Mouse (Mus musculus) thymus, postnatal 0 days (tissue): ENCODE measurements around the gene Stx6. TPM values are rescaled to one million over a fixed set of nuclear protein-coding genes. Genes with fewer than 3 reads are reported as not detected.

Source experiments
- DNase-seq: peaks from one replicate; pipeline ENCODE4 v3.0.0-alpha.2; 2015; ENCODE audit warnings: low spot score
- polyA plus RNA-seq: library from polyadenylated mRNA; unstranded; fragments of >200 nt; fragmentation: Nextera tagmentation; extraction: Ambion mirVana; gene quantifications from 2 replicates; pipeline ENCODE4 v1.2.1, GENCODE M21; 2015

The Stx6 gene
- polyA plus RNA-seq, result 120 and 150 TPM in 2 replicates

DNA sequence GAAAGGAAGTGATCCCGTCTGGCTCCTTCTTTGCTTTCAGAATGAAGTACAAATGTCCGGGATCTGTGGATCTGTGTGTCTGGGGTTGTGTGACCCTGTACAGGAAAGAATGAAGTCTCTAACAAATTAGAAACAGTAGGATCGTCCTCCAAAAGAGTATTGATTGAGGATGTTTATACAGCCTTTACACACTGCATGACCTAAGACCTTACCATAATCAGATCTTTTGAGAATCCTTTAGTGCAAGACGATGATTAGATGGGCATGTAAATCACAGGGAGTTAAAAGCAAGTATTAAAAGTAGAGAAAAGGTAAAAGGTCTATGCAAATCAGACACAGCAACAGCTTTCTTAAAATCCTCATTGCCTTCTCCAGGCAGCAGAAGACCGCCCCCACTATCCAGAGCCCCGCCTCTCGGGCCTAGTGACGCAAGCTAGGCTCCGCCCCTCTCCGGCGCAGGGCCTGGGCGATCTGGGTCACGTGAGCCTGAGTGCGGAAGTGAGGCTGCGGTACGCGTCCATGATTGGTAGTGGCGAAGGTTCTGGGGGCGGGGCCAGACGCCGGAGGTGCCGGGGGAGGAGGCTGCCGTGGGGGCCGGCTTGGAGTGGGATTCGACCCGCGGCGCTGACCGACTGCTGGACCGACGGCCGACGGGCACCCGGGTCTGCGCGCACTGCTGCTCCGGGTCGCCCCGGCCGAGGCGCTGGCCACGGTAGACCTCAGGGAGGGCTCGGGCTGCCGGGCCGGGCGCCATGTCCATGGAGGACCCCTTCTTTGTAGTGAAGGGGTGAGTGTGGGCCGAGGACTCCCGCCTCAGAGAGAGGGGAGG, at the start of gene Stx6:
Gene Stx6, plus strand, starts transcription at position 575 of the 829 bp plus-strand sequence.
- DNase-seq, result peak; percentile 98

DNA sequence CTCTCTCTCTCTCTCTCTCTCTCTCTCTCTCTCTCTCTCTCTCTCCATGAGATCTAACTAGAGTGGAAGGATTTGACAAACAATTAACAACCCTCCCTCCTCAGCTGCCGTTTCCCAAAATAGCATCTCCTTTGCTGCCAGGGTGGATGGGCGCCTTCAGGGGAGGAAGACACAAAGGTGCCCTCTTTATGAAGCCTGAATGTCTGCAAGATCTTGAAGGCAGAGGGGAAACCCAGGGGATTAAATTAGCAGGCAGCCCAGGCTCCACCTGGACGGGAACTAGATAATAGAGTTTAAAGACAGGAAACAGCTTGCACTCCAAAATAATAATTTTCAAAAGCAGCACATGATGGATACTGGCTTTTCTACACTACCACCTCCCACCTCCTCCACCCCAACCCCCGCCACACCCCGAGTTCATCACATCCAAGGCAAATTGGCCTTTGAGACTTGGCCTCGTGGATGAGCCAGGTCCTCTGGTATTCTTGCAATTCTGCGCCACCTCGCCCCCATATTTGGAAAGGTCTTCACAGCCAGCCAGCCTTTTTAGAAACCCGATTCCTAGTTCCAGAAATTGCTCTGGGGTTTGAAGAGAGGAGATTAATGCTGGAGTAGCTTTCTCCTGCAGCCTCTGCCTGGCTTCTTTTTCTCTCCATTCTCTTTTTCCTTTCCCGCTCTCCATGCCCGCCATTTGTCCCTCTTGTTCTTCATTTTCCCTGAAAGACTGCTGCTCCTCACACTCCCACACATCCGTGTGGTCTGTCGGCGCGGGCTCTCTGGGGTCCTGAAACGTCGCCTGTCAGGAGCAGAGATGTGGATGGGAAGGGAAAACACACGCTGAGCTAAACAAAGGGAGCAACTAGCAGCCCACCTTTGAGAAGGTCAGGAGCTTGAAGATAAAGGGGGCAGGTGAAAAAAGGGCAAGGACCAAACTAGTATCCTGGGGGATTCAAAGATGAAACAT, 48.8 kb upstream of the Stx6 start:
- DNase-seq, result no peak

DNA sequence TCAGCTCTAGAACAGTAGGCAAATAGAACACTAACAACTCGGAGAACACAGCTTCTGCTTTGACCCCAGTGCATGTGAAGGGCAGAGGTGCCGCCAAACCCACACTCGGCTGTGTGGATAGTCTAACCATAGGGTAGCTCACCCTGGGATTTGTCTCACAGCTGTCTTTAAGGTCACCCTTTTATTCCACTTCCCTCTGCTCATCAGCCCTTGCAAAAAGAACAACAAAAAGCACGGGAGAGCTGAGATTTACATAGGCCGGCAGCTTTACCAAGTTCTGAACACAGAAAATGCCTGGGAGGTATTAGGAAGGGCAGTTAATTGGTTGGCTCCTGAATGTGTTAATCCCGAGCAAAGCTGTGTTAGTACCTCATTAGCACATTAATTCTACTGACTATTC, 47.0 kb upstream of the Stx6 start:
- DNase-seq, result no peak

DNA sequence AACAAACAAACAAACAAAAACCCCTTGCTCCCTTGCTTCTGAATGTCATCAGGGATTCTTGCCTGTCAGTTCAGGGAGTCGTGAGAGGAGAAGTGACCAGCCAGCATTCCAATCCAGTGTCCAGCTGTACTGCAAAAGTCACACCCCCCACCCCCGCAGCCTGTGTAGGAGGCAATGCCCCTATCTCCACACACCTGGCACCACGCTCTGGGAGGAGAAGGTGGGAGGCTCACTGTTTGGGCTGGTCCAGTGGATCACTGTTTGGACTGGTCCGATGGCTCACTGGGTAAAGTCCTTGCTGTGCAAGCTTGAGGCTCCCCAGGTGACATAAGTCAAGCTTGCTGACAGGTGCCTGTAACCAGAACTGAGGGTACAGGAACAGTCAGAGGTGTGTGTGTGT, 46.4 kb upstream of the Stx6 start:
- no peak for DNase-seq

DNA sequence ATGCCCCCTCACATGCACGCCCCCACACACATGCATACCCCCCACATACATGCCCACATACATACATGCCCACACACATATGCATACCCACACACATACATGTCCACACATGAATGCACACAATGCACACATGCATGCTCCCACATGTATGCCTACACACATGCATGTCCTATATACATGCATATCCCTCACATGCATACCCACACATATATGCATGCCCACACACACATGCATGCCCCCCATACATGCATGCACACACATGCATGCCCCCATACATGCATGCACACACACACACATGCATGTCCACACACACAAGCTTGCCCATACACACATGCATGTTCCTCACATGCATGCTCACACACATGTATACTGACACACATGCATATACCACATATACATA, 45.6 kb upstream of the Stx6 start:
- DNase-seq, result no peak

DNA sequence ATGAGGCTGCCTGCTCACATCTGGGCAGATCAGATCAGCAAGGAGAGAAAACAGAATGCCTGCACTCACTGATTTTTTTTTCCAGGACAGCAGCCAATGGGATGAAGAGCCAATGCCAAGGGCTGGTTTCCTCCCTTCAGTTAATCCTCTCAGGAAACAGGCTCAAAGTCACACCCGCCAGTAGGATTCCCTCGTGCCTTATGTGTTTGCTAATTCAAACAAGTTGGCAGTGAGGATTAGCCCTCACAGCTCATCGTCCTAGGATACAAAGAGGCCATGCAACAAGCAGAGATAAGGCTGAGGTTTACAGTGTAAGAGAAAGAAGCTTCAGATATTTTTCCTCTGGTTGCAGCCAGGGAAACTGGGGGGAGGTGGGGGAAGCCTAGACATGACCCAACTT, 44.6 kb upstream of the Stx6 start:
- no peak for DNase-seq

DNA sequence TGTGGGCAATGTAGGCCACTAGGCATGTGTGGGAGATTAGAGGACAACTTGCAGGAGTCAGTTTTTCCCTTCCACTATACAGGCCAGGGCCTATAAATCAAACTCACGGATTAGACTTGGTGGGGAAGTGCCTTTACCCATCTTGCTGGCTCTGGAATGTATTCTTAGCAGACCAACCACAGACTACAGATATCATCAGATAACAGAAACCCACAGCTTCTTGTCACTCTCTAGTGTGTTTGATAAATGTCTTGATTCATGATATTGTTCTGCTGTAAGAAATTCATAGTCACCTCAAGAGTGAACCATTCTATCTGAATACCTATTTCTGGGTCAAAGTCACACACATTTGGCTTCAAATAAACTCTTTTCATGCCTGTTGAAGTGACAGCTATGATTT, 38.8 kb upstream of the Stx6 start:
- DNase-seq, result no peak

DNA sequence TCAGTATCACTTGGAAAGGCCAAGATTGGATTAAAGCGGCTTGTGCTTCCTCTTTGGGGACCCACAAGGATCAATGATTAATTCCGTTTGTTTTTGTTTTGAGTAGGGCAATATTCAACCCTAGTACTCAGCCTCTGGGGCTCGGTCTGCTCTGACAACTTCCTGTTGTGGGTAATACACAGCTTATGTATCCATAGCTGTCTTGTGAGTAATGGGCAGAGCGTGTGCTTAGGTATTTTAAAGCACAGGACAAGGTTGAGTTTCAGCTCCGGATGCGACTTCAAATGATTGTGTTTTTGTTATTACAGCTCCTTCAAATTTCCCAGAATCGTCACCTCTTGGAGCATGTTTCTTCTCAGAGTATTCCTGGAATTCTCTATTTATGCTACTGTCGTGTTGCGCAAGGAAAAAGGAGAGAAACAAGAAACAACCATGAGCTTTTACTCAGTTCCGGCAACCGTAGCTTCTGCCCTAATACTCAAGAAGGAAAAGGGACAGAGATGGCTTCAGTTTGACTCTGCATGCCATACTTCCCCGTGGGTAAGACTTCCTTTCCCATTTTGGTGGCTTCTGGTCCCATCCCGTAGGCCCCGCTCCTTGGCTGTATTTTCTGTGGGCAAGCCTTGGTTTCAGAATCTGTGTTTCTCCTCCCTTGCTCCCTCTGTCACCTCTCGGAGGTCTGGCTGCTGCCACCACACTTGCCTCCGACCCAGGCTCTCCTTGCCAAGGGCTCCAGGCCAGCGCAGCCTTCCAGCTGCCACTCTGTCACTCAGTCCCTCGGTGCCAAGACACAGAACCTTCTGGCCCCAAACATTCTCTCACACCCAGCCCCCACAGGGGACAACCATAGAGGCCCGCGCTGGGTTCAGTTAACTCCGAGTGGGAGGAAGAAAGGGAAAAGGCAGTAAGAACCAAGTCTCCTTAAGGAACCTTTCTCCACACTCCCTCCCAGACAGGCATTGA, 36.3 kb upstream of the Stx6 start:
- no peak for DNase-seq

DNA sequence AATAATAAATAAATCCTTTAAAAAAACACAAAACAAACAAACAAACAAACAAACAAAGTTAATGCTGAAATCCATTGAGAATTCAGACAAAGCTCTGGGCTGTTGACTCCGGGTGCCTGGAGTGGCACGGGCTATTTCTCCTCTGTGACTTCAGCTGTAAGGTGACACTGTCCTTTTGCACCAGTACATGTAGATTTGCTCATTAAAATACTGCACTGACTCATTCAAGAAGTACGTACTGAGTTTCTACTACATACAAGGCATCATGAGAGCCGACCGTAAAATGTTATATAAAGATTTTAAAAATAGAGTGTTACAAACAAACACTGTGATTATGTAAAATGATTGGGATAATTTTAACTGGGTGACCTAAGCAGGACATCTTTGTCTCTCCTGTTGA, 34.1 kb upstream of the Stx6 start:
- no peak for DNase-seq

DNA sequence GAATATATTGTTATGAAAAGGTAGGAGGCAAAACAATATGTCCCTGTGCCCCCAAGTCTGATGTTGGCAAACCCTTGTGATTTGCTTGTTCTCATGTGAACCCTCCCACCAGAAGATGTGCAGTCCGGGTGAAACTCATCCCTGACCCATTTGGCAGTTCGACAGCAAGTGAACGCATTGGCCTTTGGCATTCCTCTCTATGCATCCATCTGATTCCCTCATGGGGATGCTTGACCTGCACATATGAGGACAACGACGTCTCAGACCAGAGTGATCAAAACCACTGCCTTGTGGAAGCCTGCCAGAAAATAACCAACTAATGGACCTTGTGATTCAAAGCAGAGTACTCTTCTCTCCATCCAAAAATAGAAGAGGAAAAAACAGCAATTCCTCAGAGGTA, 31.8 kb upstream of the Stx6 start:
- no peak for DNase-seq

DNA sequence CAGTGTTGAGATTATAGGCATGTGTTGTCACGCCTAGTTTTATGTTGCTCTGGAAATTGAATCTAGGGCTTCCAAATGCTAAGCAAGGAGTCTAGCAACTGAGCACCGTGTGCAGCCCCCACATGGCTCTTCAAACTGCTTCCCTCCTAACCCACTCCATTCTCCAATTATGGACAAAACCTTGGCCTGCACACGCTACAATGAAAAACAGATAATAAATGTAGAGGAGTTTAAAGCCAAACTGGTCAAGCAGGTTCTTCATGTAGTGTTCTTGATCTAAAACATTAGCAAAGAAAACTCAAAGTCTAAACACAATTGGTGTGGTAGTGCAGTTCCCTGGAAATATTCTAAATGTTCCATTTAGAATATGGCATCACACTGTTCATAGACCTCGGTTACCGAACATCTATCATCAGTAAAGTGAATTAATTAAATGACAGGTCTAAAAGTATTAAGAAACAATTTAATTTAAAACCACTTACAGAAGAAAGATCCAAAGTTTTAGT, 31.0 kb upstream of the Stx6 start:
- DNase-seq, result no peak

DNA sequence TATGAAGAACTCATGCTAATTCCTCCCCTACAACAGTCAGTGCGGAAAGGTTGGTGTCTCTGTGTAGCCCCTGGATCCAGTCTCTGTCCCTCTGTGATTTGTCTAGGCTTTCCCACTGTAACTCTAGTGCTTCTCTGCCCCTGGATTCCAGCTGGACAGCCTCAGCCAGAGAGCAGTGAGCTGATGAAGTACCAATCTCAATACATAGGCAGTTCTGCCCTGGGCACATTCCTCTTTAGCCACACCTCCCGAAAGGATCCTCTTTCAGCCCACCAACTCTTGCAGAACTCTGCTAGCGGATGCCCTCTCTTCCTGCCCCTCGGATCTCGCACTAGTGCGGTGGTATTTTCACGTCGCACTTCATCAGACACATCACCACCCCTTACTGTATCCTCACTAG, 23.6 kb upstream of the Stx6 start:
- no peak for DNase-seq

DNA sequence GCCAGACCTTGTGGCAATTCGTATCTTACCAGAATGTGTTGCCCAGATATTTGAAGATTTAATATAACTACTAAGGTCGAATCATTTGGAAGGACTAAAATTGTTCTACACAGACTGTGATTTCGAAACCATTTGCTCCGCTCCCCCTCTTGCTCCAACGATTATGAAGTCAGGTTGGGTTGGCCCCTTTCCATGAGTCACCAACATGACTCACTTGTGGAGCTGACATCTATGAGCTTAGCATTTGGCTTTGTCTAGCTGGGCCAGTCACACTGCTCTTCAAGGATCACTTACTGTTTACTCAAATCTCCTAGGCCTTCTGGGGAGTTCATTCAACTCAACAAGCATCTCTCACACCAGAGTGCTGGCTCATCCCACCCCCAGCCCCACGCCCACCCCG, 19.7 kb upstream of the Stx6 start:
- DNase-seq, result no peak

DNA sequence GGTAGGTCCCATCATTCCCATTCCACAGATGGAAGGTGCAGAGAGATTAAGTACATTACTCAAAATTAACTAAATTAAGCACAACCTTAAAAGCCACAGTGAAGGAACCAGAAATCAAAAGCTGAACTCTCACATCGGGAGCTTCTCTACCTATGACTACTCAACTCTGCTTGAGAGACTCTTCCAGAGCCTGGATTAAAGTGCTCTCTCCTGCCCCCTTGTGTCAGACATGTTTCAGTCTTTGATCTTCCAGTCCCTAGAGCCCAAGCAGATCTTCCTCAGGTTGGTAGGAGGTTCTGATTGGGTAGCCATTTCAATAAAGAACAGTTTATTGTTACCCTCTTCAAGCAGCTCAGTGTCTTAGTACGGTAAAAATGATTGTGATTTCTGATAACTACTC, 18.4 kb upstream of the Stx6 start:
- peak; percentile 80 for DNase-seq

DNA sequence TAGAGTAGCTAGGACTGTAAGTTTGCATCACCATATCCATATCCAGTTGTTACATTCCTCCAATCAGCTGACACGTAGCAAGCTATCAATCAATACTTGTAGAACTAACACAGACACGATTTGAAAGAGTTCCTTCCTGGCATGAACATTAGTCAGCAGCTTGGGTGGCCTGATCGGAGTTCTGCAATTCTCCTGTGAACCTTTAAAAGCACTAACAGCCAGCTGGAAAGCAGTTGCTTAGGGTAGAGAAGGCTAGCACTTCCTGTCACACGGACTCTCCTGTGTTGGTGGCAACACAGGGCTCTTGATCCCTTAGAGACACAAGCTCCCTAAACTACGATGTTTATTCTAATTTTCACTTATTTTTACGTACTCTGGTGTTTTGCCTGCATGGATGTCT, 12.9 kb upstream of the Stx6 start:
- peak; percentile 76 for DNase-seq

DNA sequence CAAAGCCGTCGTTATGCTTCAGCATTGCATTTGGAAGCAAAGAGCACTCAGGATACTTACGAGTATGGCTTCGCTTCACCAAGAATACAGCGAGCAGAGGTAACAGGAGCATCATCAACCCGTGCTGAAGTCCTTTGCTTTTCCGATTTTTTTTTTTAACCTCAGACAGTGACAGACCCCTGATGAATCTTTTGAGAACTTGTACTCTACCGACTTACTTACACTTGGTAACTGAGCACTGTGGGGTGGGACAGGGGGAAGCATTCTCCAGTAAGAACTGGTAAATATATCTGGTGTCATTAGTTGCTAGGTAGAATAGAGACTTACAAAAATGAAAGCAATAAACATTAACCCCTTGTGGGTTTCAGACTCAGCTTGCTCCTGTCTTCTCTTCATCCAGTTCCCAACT, 11.9 kb upstream of the Stx6 start, which contains the start of gene Mr1:
Gene Mr1, minus strand, starts transcription at position 243 of the 409 bp plus-strand sequence.
- peak; percentile 87 for DNase-seq

DNA sequence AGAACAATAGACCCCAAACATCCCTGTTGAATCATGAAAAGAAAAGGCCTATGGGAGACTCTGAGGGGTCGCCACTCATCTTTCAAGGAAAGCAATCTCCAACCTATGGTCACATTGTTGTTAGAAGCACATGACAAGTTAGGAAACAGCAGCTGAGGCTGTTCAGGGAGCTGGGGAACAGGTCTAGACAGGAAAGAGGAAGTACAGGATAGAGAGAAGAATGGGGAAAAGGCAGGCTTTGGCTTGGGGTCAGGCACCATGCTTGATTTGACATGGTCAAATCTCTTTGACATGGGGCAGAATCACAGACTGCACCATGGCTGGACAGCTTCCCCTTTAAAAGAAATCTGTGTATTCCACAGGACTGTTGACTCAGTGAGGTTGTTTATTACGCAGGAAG, 11.3 kb upstream of the Stx6 start:
- DNase-seq, result no peak

DNA sequence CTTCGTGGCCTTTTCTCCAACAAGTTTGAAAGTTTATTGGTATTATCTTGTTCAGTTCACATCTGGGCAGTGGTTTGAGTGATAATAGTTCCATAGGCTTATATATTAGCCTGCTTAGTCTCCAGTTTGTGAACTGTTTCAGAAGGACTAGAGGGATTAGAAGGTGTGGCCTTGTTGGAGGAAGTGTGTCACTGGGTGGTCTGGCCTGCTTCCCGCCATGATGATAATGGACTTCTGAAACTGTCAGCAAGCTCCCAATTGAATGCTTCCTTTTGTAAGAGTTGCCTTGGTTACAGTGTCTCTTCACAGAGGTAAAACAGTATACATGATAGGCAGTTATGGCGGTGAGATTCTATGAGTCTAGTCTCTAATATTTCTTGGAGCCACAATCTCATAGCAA, 9.1 kb upstream of the Stx6 start:
- no peak for DNase-seq

DNA sequence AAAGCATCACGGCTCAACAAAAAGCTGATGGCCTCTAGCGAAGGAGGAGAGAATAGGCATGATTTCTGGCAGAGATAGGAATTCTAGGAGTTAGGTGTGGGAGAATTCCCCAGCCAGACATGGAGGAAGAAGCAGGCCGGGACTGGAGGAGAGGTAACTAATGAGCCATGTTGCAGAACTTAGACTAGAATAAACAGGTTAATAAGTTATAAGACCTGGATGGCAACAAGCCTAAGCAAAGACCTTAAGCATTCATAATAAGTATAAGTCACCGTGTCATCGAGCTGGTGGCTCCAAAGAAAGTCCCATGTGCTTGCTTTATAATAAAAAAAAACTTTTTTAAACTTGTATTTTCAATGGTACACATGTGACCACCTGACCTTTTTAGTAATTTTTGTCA, 7.7 kb upstream of the Stx6 start:
- DNase-seq, result no peak

DNA sequence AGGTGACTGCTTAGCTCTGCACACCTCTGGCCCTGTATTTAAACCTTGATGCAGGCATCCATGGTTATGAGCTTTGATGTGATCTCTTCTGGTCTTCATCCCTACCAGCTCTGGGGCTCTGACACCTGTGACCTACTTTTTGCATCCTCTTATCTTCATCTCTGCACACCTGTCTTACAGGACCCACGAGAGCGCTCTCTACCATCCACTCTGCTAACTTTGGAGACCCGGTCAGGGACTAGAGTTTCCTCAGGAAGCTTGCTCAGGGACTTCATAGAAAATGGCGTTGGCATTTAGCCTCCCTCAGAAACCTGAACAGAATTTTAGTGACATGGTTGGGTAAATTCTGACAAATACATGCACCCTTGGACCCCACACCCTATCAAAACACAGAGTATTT, 4.6 kb upstream of the Stx6 start:
- DNase-seq, result peak; percentile 86

DNA sequence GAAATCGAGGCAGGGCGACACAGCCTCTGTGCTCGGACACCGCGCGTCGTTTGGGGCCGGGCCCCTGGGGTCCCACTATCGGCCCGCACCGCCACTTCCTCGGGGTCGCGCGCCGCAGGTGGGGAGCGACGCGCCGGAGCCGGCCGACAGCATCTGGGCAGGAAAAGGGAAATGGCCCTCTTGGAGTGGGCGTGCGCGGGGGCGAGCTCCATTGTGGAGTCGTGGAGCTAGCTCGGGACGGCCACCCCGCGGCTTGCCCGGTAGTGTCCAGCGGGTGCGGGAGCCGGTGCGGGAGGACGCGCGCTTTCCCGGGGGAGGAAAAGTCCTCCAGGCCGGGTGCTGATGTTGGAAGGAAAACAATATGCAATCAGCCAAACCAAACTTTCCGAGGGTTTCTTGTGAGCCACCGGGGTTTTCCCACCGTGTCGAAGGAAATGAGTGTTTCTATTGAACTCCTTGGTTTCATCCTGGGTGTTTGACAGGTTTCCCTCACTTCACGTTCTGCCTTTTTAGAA, 512 bp downstream of the Stx6 start:
- peak; percentile 56 for DNase-seq
